Mouse (Mus musculus): ENCODE measurements around the gene Necap2. TPM values are rescaled to one million over a fixed set of nuclear protein-coding genes. Genes with fewer than 3 reads are reported as not detected.

The Necap2 gene
- polyA plus RNA-seq (2012; rRNA removed; ENCODE audit: low replicate concordance): 69.7 and 101 TPM in 2 replicates

DNA sequence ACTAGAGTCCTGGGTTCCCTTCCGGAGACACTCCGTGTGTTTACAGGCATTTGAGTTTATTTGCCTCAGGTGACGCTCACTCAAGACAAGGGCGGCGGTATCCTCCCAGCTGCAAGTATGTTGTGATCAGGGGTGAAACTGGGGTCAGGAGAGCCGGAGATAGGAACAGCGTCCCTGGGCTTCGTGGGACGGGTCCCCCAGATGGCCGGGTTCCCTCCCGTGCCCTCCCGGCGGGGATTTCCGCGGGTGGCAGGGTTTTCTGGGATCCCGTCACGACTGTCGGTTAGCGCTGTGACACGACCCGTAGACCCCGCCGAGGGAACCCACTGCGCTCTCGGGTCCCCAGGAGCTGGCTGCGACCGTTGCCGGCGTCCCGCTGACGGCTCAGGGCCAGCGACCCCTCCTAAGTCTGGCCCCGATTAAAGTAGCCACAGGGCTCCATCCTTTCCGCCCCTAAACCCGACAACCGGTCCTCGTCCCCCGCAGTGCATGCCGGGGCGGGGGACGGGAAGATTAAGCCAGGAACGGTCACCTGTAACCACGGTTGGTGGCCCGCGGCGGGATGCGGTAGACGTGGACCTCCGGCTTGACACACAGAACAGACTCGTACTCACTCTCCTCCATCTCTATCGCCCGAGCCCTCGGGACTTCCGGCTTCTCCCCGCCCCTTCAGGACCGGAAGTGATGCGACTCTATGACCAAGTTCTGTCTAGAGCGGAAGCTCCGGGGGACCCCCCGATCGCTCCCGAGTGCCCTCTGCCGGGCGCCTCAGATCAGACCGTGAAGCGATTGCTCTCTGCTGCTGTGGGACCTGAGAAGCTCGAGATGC is at the start of gene Necap2:
Gene Necap2 (minus strand): TSS at position 677 of the 829 bp plus-strand sequence.

DNA sequence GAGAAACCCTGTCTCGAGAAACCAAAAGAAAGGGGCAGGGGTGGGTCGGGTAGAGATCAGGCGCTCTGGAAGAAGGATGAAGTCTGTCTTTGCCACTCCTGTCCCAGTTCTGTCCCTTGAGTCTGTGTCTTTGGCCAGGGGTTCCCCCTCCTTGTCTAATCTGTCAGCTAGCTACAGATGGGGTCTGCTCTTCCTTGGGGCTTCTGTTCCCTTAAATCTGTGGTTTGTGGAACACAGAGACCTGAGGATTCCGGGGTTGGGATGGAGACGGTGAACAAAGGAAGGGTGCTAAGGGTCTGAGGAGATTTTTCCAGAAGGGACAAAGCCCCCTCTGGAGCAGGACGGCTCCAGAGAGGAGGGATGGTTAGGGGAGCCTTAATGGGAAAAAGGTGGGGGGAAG is 9.9 kb upstream of the Necap2 start, which contains the start of gene Spata21:
Gene Spata21 (plus strand): TSS at position 301 of the 400 bp plus-strand sequence.

DNA sequence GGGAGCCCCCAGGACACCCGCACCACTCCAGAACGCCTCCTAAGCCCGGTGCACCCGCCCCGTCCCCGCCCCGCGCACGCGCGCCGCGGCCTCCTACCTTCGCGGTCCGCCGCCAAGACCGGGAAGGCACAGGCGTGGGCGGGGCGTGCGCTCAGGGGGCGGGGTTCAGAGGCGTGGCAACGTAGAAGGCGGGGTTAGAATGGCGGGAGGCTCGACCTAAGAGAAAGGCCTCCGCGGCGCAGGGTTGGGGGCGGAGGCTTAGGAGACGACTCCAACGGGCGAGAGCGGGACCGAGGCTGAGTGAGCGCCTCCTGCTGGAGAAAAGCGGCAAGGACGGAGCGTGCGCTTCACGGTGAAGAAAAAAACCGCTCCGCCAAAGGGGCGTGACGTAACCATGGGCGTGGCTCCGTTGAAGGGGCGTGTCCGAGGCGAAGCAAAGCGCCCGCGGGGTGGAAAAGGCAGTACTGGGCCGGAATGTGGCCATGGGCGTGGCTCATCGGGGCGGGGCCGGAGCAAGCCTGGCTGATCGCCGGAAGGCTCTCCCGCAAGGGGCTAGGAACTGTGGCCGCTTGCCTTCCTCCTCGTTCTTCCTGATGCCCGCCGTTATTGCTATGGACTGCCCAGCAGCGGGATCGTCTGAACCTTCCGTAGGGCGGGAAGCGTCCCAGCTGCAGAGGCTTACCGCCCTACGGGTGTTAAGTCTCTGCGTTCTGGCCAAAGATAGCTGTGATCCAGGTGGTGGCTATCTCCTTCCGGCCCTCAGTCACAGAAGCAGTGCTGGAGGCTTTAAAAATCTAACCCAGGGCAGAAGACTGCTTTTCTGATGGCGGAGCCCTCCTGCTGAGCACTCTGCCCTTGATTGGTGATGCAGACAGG is 17.5 kb downstream of the Necap2 start, which contains the start of gene Crocc:
Gene Crocc (minus strand): TSS at position 125 of the 876 bp plus-strand sequence.

Other genes with a start within 250 kb of the Necap2 start
- gene Padi1, start 232.6 kb downstream of the Necap2 start, polyA plus RNA-seq (2012; rRNA removed; ENCODE audit: low replicate concordance): 0.19 and 0.32 TPM in 2 replicates
- gene Padi2, start 172.0 kb downstream of the Necap2 start, polyA plus RNA-seq (2012; rRNA removed; ENCODE audit: low replicate concordance): 18.7 and 47.7 TPM in 2 replicates
- gene Sdhb, start 117.2 kb downstream of the Necap2 start, polyA plus RNA-seq (2012; rRNA removed; ENCODE audit: low replicate concordance): 271 and 433 TPM in 2 replicates
- 138 and 272 TPM in 2 replicates for gene Atp13a2, start 91.5 kb downstream of the Necap2 start, polyA plus RNA-seq (2012; rRNA removed; ENCODE audit: low replicate concordance)
- gene Mfap2, start 67.9 kb downstream of the Necap2 start, polyA plus RNA-seq (2012; rRNA removed; ENCODE audit: low replicate concordance): 169 and 198 TPM in 2 replicates
- 6.2 and 11.2 TPM in 2 replicates for gene Crocc, start 17.8 kb downstream of the Necap2 start, polyA plus RNA-seq (2012; rRNA removed; ENCODE audit: low replicate concordance)
- gene Spata21, start 10.0 kb upstream of the Necap2 start, polyA plus RNA-seq (2012; rRNA removed; ENCODE audit: low replicate concordance): not detected in 2 replicates
- 34.3 and 57.3 TPM in 2 replicates for gene Szrd1, start 61.4 kb upstream of the Necap2 start, polyA plus RNA-seq (2012; rRNA removed; ENCODE audit: low replicate concordance)
- gene Fbxo42, start 69.6 kb upstream of the Necap2 start, polyA plus RNA-seq (2012; rRNA removed; ENCODE audit: low replicate concordance): 14.7 and 18.9 TPM in 2 replicates
- 0.85 and 0.94 TPM in 2 replicates for gene Rsg1, start 135.6 kb upstream of the Necap2 start, polyA plus RNA-seq (2012; rRNA removed; ENCODE audit: low replicate concordance)
- 3.1 and 8.9 TPM in 2 replicates for gene Arhgef19, start 161.1 kb upstream of the Necap2 start, polyA plus RNA-seq (2012; rRNA removed; ENCODE audit: low replicate concordance)
- 9.6 and 9.7 TPM in 2 replicates for gene Epha2, start 222.9 kb upstream of the Necap2 start, polyA plus RNA-seq (2012; rRNA removed; ENCODE audit: low replicate concordance)

Data from mammary gland, adult 2 months (tissue).